Mouse (Mus musculus): Measurements from ENCODE around the gene Pappa.

GRCm38 (mm10) chr4:65317877-65318525 is 194.0 kb downstream of the Pappa start:
- TF ChIP-seq CTCF (IDR thresholded peaks at IDR 0.05; ENCODE audit: insufficient read depth, low read length) (no peak), POLR2A (IDR thresholded peaks at IDR 0.05; ENCODE audit: borderline replicate concordance, extremely low read depth, low read depth, low read length) (no peak)

All from lung, adult 2 months (tissue).